Mouse (Mus musculus): ENCODE measurements at regions not wholly inside any gene's neighbourhood (a gene's known extent, or its start where the extent isn't known, plus 50 kb on each side); places are given as distances from the start of the nearest gene placed in this dataset.

DNA sequence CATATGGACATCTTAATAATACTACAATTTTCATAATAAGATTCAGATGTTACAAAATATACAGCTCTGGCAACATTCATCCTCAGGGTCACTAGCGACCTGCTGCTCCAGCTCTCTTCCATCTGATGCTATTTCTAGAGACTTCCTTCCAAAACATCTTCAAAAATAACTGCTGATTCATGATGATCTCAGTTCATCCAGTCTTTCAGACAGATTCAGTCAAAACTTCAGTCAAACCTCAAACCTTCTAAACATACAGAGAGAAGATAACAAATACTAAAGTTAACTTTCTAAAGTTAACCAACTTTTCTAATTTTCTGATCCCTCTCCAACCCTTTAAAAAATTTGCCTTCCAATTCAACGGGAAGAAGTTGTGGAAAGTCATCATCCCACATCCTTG is 397.2 kb downstream of the Slco6d1 start:
- no peaks in the 10 kb centered on the region for H3K27me3 ChIP-seq (ENCODE audit: insufficient read depth, low read length)
- ATAC-seq (no peak), DNase-seq (ENCODE audit: low spot score) (no peak)
- H3K9ac ChIP-seq (replicated peaks; ENCODE audit: low read length), result no peak overlapping the region
- no peaks in the 10 kb centered on the region for H3K36me3 ChIP-seq (ENCODE audit: insufficient read depth, low read length)
- WGBS, result 85% methylated on average over 2 of the region's 2 CpGs
- TF ChIP-seq CTCF (IDR thresholded peaks at IDR 0.05; ENCODE audit: low read depth), result no peak
- no peak overlapping the region for H3K4me2 ChIP-seq (ENCODE audit: low read depth, low read length)
- no peak overlapping the region for H3K4me3 ChIP-seq (ENCODE audit: low read length)
- no peaks in the 10 kb centered on the region for H3K4me1 ChIP-seq (ENCODE audit: insufficient read depth, low read length)
- H3K9me3 ChIP-seq (ENCODE audit: low read length), result no peaks in the 10 kb centered on the region
- no peak overlapping the region for H3K27ac ChIP-seq

DNA sequence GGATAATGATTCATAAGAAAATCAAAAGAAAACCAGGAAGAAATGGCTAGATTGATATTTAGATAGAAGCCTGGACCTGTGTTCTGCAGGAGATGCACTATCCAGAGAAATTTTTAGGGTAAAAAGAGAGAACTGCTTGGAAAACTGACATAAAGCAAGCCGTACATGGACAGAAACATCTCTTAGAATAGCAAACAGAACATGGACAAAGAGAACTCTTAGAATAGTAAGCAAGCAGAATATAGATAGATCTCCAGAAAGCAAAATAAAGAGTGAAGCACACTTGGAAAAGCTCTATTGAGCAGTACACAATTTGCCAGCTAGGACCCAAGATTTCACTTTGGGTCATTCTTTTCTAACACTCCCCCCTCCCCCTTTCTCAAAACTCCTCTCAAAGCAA is 439.3 kb downstream of the Slco6d1 start:
- Histone ChIP-seq H3K9ac (replicated peaks; ENCODE audit: low read length) (no peak overlapping the region), H3K4me2 (ENCODE audit: low read depth, low read length) (no peak overlapping the region), H3K27ac (no peak overlapping the region), H3K4me1 (ENCODE audit: insufficient read depth, low read length) (no peaks in the 10 kb centered on the region), H3K9me3 (ENCODE audit: low read length) (no peaks in the 10 kb centered on the region), H3K36me3 (ENCODE audit: insufficient read depth, low read length) (no peaks in the 10 kb centered on the region), H3K4me3 (ENCODE audit: low read length) (no peak overlapping the region), H3K27me3 (ENCODE audit: insufficient read depth, low read length) (no peaks in the 10 kb centered on the region)
- ATAC-seq, result no peak
- 90% methylated on average over 1 of the region's 1 CpGs for WGBS
- no peak for DNase-seq (ENCODE audit: low spot score)
- no peak for TF ChIP-seq CTCF (IDR thresholded peaks at IDR 0.05; ENCODE audit: low read depth)

DNA sequence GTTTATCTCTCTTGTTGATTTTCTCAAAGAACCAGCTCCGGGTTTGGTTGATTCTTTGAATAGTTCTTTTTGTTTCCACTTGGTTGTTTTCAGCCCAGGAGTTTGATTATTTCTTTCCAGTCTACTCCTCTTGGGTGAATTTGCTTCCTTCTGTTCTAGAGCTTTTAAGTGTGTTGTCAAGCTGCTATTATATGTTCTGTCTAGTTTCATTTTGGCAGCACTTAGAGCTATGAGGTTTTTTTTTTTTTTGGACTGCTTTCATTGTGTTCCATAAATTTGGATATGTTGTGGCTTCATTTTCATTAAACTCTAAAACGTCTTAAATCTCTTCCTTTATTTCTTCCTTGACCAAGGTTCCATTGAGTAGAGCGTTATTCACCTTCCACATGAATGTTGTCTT is 485.3 kb downstream of the Slco6d1 start:
- DNase-seq (ENCODE audit: low spot score) (no peak), ATAC-seq (no peak)
- Histone ChIP-seq H3K9ac (replicated peaks; ENCODE audit: low read length) (no peak overlapping the region), H3K27me3 (ENCODE audit: insufficient read depth, low read length) (no peaks in the 10 kb centered on the region), H3K4me3 (ENCODE audit: low read length) (no peak overlapping the region), H3K4me1 (ENCODE audit: insufficient read depth, low read length) (no peaks in the 10 kb centered on the region), H3K9me3 (ENCODE audit: low read length) (no peaks in the 10 kb centered on the region), H3K4me2 (ENCODE audit: low read depth, low read length) (no peak overlapping the region), H3K27ac (no peak overlapping the region), H3K36me3 (ENCODE audit: insufficient read depth, low read length) (no peaks in the 10 kb centered on the region)
- WGBS, result 82% methylated on average over 3 of the region's 3 CpGs
- TF ChIP-seq CTCF (IDR thresholded peaks at IDR 0.05; ENCODE audit: low read depth), result no peak

DNA sequence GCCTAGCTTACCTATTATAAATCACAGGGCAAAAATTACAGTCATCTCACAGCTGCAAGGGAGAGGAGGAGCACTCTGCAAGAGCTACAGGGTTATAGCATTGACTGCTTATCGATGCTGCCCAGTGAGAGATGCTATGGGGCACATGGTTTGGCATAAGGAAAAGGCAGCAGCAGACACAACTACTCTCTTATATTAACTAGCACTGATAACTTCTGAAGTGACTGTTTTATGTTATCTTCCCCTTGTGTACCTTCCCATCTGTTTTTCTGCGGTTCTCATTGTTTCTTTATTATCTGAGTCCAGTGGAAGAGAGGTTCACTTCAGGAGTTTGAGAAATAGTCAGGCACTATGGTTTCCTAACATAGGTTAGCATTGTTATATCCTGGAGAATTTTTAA is 502.1 kb downstream of the Slco6d1 start:
- Histone ChIP-seq H3K4me1 (ENCODE audit: insufficient read depth, low read length) (no peaks in the 10 kb centered on the region), H3K9me3 (ENCODE audit: low read length) (no peaks in the 10 kb centered on the region), H3K36me3 (ENCODE audit: insufficient read depth, low read length) (no peaks in the 10 kb centered on the region), H3K9ac (replicated peaks; ENCODE audit: low read length) (no peak overlapping the region), H3K4me2 (ENCODE audit: low read depth, low read length) (no peak overlapping the region), H3K4me3 (ENCODE audit: low read length) (no peak overlapping the region), H3K27ac (no peak overlapping the region), H3K27me3 (ENCODE audit: insufficient read depth, low read length) (no peaks in the 10 kb centered on the region)
- DNase-seq (ENCODE audit: low spot score), result no peak
- WGBS, result 77% methylated on average over 2 of the region's 2 CpGs
- ATAC-seq, result no peak
- TF ChIP-seq CTCF (IDR thresholded peaks at IDR 0.05; ENCODE audit: low read depth), result no peak

DNA sequence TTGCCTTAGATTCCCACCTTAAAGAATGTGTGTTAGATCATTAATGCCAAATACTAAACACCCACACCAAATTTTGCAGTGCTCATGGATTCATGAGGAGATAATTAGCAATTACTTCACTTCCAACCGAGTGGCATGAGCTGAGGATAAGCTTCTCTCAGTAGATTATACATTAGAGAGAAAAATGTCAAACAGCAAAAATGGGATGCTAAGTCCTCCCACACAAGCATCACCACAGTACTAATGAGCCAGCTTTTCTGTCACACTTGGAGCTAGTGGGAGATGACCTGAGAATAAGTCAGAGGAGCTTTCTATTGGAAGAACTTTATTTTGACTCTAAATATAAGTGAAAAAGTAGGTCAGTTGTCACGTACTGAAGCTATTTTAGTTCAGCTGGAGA is 504.0 kb downstream of the Slco6d1 start:
- no peak for TF ChIP-seq CTCF (IDR thresholded peaks at IDR 0.05; ENCODE audit: low read depth)
- H3K27me3 ChIP-seq (ENCODE audit: insufficient read depth, low read length), result no peaks in the 10 kb centered on the region
- H3K9me3 ChIP-seq (ENCODE audit: low read length), result no peaks in the 10 kb centered on the region
- no peak overlapping the region for H3K4me3 ChIP-seq (ENCODE audit: low read length)
- no peaks in the 10 kb centered on the region for H3K4me1 ChIP-seq (ENCODE audit: insufficient read depth, low read length)
- H3K9ac ChIP-seq (replicated peaks; ENCODE audit: low read length), result no peak overlapping the region
- 72% methylated on average over 2 of the region's 2 CpGs for WGBS
- no peaks in the 10 kb centered on the region for H3K36me3 ChIP-seq (ENCODE audit: insufficient read depth, low read length)
- no peak overlapping the region for H3K27ac ChIP-seq
- ATAC-seq (no peak), DNase-seq (ENCODE audit: low spot score) (no peak)
- H3K4me2 ChIP-seq (ENCODE audit: low read depth, low read length), result no peak overlapping the region

DNA sequence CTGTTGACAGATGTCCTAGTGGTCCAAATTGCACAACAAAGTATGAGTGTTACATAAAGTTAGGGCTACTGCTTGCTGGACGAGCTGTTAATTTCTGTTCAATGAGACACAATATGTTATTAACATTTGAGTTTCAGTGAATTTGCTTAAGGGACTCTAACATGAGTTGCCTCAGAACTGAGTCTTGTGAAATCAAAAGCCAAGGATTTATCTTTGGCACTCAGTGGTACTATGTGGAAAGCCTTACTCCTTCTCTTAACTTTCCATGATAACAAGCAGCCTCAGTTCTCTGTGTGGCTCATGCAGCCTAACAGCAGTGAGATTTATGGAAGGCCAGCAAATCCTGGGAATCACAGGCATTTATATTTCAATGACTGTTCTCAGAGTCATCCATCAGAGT is 510.0 kb downstream of the Slco6d1 start:
- Histone ChIP-seq H3K27ac (no peak overlapping the region), H3K4me3 (ENCODE audit: low read length) (no peak overlapping the region), H3K9me3 (ENCODE audit: low read length) (no peaks in the 10 kb centered on the region), H3K36me3 (ENCODE audit: insufficient read depth, low read length) (no peaks in the 10 kb centered on the region), H3K4me1 (ENCODE audit: insufficient read depth, low read length) (no peaks in the 10 kb centered on the region), H3K9ac (replicated peaks; ENCODE audit: low read length) (no peak overlapping the region), H3K27me3 (ENCODE audit: insufficient read depth, low read length) (no peaks in the 10 kb centered on the region), H3K4me2 (ENCODE audit: low read depth, low read length) (no peak overlapping the region)
- ATAC-seq, result no peak
- 75% methylated on average over 1 of the region's 1 CpGs for WGBS
- no peak for TF ChIP-seq CTCF (IDR thresholded peaks at IDR 0.05; ENCODE audit: low read depth)
- no peak for DNase-seq (ENCODE audit: low spot score)

DNA sequence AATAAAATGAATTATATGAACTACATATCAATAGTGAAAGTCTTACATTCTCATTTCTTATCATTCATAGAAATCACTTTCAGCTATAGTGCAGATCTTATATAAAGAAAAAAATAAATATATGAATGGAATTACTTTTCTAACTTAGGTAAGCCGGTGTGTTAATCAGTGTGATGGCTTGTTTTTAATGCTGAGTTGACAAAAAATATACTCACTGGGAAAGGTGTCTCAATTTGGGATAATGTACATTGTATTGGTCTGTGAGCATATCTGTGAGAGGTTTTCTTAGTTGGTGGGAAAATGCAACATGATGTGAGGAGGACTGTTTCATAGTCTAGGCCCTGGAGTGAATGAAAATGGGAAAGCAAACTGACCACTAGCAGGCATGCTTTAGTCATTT is 511.3 kb downstream of the Slco6d1 start:
- no peaks in the 10 kb centered on the region for H3K36me3 ChIP-seq (ENCODE audit: insufficient read depth, low read length)
- H3K27ac ChIP-seq, result no peak overlapping the region
- 96% methylated on average over 1 of the region's 1 CpGs for WGBS
- no peak for DNase-seq (ENCODE audit: low spot score)
- no peaks in the 10 kb centered on the region for H3K27me3 ChIP-seq (ENCODE audit: insufficient read depth, low read length)
- no peak overlapping the region for H3K4me3 ChIP-seq (ENCODE audit: low read length)
- H3K9ac ChIP-seq (replicated peaks; ENCODE audit: low read length), result no peak overlapping the region
- H3K9me3 ChIP-seq (ENCODE audit: low read length), result no peaks in the 10 kb centered on the region
- TF ChIP-seq CTCF (IDR thresholded peaks at IDR 0.05; ENCODE audit: low read depth), result no peak
- no peaks in the 10 kb centered on the region for H3K4me1 ChIP-seq (ENCODE audit: insufficient read depth, low read length)
- H3K4me2 ChIP-seq (ENCODE audit: low read depth, low read length), result no peak overlapping the region
- no peak for ATAC-seq

Data from hindbrain, postnatal 0 days (tissue).